Comparison of ENCODE assay signal across 27 mouse cellular contexts in the genomic region with DNA sequence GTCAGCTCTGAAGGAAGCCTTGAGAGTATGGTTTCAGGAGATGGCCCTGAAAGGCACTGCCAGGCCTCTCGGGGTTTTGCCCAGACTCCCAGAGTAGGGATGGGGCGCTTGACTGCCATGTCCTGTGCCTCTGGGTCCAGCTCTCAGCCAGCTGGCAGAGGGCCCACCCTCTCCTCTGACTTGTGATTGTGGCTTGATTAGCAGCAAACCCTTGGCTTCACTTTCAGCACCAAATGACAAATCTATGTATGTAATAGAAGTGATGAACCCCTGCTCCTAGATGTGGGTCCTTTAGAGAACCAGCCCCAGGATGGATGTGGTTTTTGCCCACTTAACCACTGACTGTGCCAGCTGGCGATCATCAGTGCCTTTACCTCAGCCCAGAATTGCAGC. TPM values are rescaled to one million over a fixed set of nuclear protein-coding genes. Genes with fewer than 3 reads are reported as not detected.
DNase-seq lines count a peak whose midpoint lies in the region; ATAC-seq and TF ChIP-seq lines count a peak whose summit lies in the region.
"Had no signal": no experiment of that assay in that cellular context is flagged by ENCODE, and none has a peak within 500 bp of the region (broad histone marks: within the 10 kb centered on the region; RNA-seq: fewer than 3 reads in every experiment).

No protein-coding gene starts in this region.

- no peaks in the 10 kb centered on the region for H3K9me3 ChIP-seq in stomach, postnatal 0 days (ENCODE audit: control insufficient read depth, low read length)
- no peaks in the 10 kb centered on the region for H3K9me3 ChIP-seq in heart, embryonic 11.5 days (replicated peaks; ENCODE audit: control insufficient read depth, low read length)
- H3K9me3 ChIP-seq: liver, embryonic 13.5 days; neural tube, embryonic 13.5 days had no signal

- ATAC-seq in stomach, postnatal 0 days (ENCODE audit: low FRiP score, low TSS enrichment), result no peak
- no peak for ATAC-seq in heart, embryonic 11.5 days (replicated peaks; ENCODE audit: insufficient number of reproducible peaks, low FRiP score, low TSS enrichment)
- ATAC-seq: forebrain, embryonic 16.5 days; hindbrain, embryonic 16.5 days; intestine, postnatal 0 days; midbrain, embryonic 16.5 days had no signal

- intact Hi-C loops in left cerebral cortex, postnatal 4 days (cut with DNase I), result loop anchor here (10.0 kb wide), 1 partner anchor 115 kb away; no protein-coding TSS in a partner anchor

- WGBS in stomach, postnatal 0 days, result 80% methylated on average over 3 of the region's 3 CpGs
- WGBS in heart, embryonic 11.5 days (ENCODE audit: insufficient replicate concordance), result 71% methylated on average over 3 of the region's 3 CpGs

- no peak for TF ChIP-seq CTCF in stomach, postnatal 0 days (IDR thresholded peaks at IDR 0.05; ENCODE audit: low read depth)

- peaks cover 34% of the 10 kb centered on the region; the same call in 1 of the 2 replicates for H3K27me3 ChIP-seq in stomach, postnatal 0 days (ENCODE audit: control insufficient read depth, insufficient read depth, low read length)
- H3K27me3 ChIP-seq in heart, embryonic 11.5 days (ENCODE audit: control insufficient read depth, insufficient read depth, low read length), result peaks cover 52% of the 10 kb centered on the region

- H3K4me1 ChIP-seq in stomach, postnatal 0 days (replicated peaks; ENCODE audit: control insufficient read depth, insufficient read depth), result 0 out of 2 replicates have a peak, but pooled peaks cover 5% of the 10 kb centered on the region
- H3K4me1 ChIP-seq in heart, embryonic 11.5 days (ENCODE audit: control insufficient read depth, insufficient read depth, low read length), result peaks cover 8% of the 10 kb centered on the region

- TF ChIP-seq EP300 in stomach, postnatal 0 days (optimal IDR thresholded peaks at IDR 0.05), result no peak

- no peak overlapping the region for H3K27ac ChIP-seq in stomach, postnatal 0 days (replicated peaks)
- H3K27ac ChIP-seq in heart, embryonic 11.5 days (ENCODE audit: low read depth, low read length), result no peak overlapping the region
- H3K27ac ChIP-seq: liver, embryonic 13.5 days; neural tube, embryonic 13.5 days had no signal

- H3K36me3 ChIP-seq in stomach, postnatal 0 days (ENCODE audit: control insufficient read depth, insufficient read depth, low read length), result no peaks in the 10 kb centered on the region
- no peaks in the 10 kb centered on the region for H3K36me3 ChIP-seq in heart, embryonic 11.5 days (ENCODE audit: control insufficient read depth, insufficient read depth, low read length)
- H3K36me3 ChIP-seq: liver, embryonic 13.5 days; neural tube, embryonic 13.5 days had no signal

- no peak overlapping the region for H3K4me3 ChIP-seq in stomach, postnatal 0 days (ENCODE audit: low read depth, low read length)
- no peak overlapping the region for H3K4me3 ChIP-seq in heart, embryonic 11.5 days (ENCODE audit: low read depth, low read length)
- H3K4me3 ChIP-seq: liver, embryonic 13.5 days; myocyte; neural tube, embryonic 13.5 days had no signal

- DNase-seq in left cerebral cortex, postnatal 4 days, result peak; percentile 35
- DNase-seq in left cerebral cortex, adult 11 months (ENCODE audit: low spot score), result no peak
- peak; percentile 57 for DNase-seq in cerebellum, adult 8-10 months
- peak; percentile 53 to 71 for DNase-seq in cerebellum, postnatal 25 days
- peak; percentile 12 for DNase-seq in stomach, postnatal 0 days (ENCODE audit: low spot score)
- DNase-seq in lung, postnatal 25 days (ENCODE audit: low spot score), result no peak
- DNase-seq: adrenal gland, postnatal 25 days; gastrocnemius, postnatal 14 days; kidney, postnatal 25 days; liver, embryonic 13.5 days; lung, adult 2 months; lung, postnatal 14 days; retina, postnatal 1 day; right cerebral cortex, postnatal 25 days; spleen, adult 18-20 months; thymus, postnatal 36 days had no signal

- H3K9ac ChIP-seq in stomach, postnatal 0 days (ENCODE audit: low read length), result no peak overlapping the region
- no peak overlapping the region for H3K9ac ChIP-seq in heart, embryonic 11.5 days (ENCODE audit: low read depth, low read length)
- H3K9ac ChIP-seq: liver, embryonic 13.5 days; neural tube, embryonic 13.5 days had no signal

- H3K4me2 ChIP-seq in stomach, postnatal 0 days (replicated peaks; ENCODE audit: low read depth), result no peak overlapping the region
- H3K4me2 ChIP-seq in heart, embryonic 11.5 days, result no peak overlapping the region
- H3K4me2 ChIP-seq: liver, embryonic 13.5 days; neural tube, embryonic 13.5 days had no signal

RNA-seq across cellular contexts. Expression of gene Kcnk12, which starts 2.1 kb away (rescaled TPM):
- total RNA-seq in left cerebral cortex, postnatal 4 days (2021), result 10 to 100 TPM; 15.4 to 16.6 TPM
- 0.10 and 0.15 TPM in 2 replicates for polyA plus RNA-seq in stomach, postnatal 0 days (2015; fragmentation: Nextera tagmentation; extraction: Ambion mirVana)
- 0.23 and 0.51 TPM in 2 replicates for polyA plus RNA-seq in heart, embryonic 11.5 days (2014; fragmentation: Nextera tagmentation; extraction: Ambion mirVana)
- total RNA-seq: gastrocnemius, postnatal 14 days; heart, adult 8-10 months; megakaryocyte-erythroid progenitor cell, adult 5-6 weeks had no signal
- polyA plus RNA-seq: heart, embryonic 16.5 days; intestine, postnatal 0 days; kidney, embryonic 14.5 days had no signal

Comparison
In these comparisons a context has a peak if more than half of its experiments do, and no peak if none do; other contexts are left out.
1. DNase-seq: peak in left cerebral cortex, postnatal 4 days (single experiment), cerebellum, adult 8-10 months (single experiment), cerebellum, postnatal 25 days (2 of 2) and stomach, postnatal 0 days (single experiment); none in left cerebral cortex, adult 11 months (single experiment) and lung, postnatal 25 days (single experiment).